32 mouse cellular contexts compared by ENCODE assay signal in the genomic region with DNA sequence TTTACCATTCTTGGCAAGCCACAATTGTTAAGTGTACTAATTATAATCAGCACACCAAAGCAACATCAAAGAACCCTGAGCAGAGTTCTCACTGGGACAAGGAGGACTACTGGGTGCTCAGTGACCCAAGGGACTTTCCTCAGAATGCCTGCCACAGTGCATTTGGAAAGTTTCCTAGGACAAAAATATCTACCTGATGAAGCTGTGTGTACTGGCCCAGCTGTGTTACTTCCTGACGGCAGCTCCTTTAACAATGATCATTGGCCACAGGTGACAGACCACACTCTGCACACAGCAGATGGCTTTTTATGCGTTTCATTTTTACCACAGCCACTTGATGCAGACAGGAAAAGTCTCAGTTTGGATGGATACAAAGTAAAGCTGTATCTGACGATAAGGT. TPM values are rescaled to one million over a fixed set of nuclear protein-coding genes. Genes with fewer than 3 reads are reported as not detected.
A peak's percentile ranks its signal among the peaks of the same experiment; 100 is the strongest.
DNase-seq lines count a peak whose midpoint lies in the region; ATAC-seq and TF ChIP-seq lines count a peak whose summit lies in the region.
"Had no signal": no experiment of that assay in that cellular context is flagged by ENCODE, and none has a peak within 500 bp of the region (broad histone marks: within the 10 kb centered on the region; RNA-seq: fewer than 3 reads in every experiment).

No protein-coding gene starts in this region.

- DNase-seq in heart, adult 9 months (ENCODE audit: low spot score in 2 of 2): no peak
- DNase-seq in kidney, adult 18-20 months: no peak
- DNase-seq in limb, embryonic 14.5 days (ENCODE audit: low spot score): no peak
- no peak for DNase-seq in limb, embryonic 10.5 days (ENCODE audit: low spot score)
- DNase-seq in CH12.LX (ENCODE audit: extremely low read depth): peak; percentile 49
- DNase-seq: adrenal gland, postnatal 10 days; adrenal gland, postnatal 36 days; cerebellum, adult 18-20 months; cerebellum, adult 9-10 months; cerebellum, postnatal 14 days; gastrocnemius, postnatal 25 days; heart, postnatal 4 days had no signal

- 0 out of 2 replicates have a peak, but pooled peaks cover 6% of the 10 kb centered on the region for H3K4me1 ChIP-seq in heart, embryonic 16.5 days (ENCODE audit: control insufficient read depth, insufficient read depth, low read length)
- H3K4me1 ChIP-seq in kidney, embryonic 15.5 days: no peaks in the 10 kb centered on the region
- no peaks in the 10 kb centered on the region for H3K4me1 ChIP-seq in limb, embryonic 14.5 days (ENCODE audit: control insufficient read depth, insufficient read depth, low read length)
- H3K4me1 ChIP-seq in limb, embryonic 10.5 days: no peaks in the 10 kb centered on the region
- H3K4me1 ChIP-seq in CH12.LX (ENCODE audit: control insufficient read depth in 1 of 2, insufficient read depth in 2 of 2): peaks cover 8 to 31% of the 10 kb centered on the region in 2 experiments; a peak in 3 of 4 replicates
- H3K4me1 ChIP-seq: embryonic facial prominence, embryonic 12.5 days; forebrain, embryonic 12.5 days; forebrain, embryonic 15.5 days; heart, embryonic 10.5 days had no signal

- no peak overlapping the region for H3K4me3 ChIP-seq in heart, embryonic 16.5 days (ENCODE audit: low read length)
- H3K4me3 ChIP-seq in kidney, embryonic 15.5 days (replicated peaks): no peak overlapping the region
- H3K4me3 ChIP-seq in limb, embryonic 14.5 days (replicated peaks; ENCODE audit: low read length): no peak overlapping the region
- no peak overlapping the region for H3K4me3 ChIP-seq in limb, embryonic 10.5 days
- H3K4me3 ChIP-seq in CH12.LX (replicated peaks in 1 of 3; ENCODE audit: low read depth in 2 of 3, low read length in 2 of 3, poor library complexity in 1 of 3): no peak overlapping the region
- H3K4me3 ChIP-seq: embryonic facial prominence, embryonic 12.5 days; erythroblast, embryonic 14.5 days; forebrain, embryonic 12.5 days; forebrain, embryonic 15.5 days; heart, embryonic 10.5 days; heart, embryonic 13.5 days had no signal

- H3K79me2 ChIP-seq in CH12.LX (replicated peaks; ENCODE audit: control insufficient read depth, extremely low read depth, insufficient read depth, poor library complexity, severe bottlenecking): no peaks in the 10 kb centered on the region

- H3K4me2 ChIP-seq in heart, embryonic 16.5 days (ENCODE audit: low read depth, low read length): peak overlapping the region; percentile 42
- no peak overlapping the region for H3K4me2 ChIP-seq in kidney, embryonic 15.5 days
- H3K4me2 ChIP-seq in limb, embryonic 14.5 days (replicated peaks; ENCODE audit: low read depth, low read length, severe bottlenecking): no peak overlapping the region
- H3K4me2 ChIP-seq in CH12.LX (ENCODE audit: insufficient read depth, low read depth, poor library complexity, severe bottlenecking): peak overlapping the region; percentile 63
- H3K4me2 ChIP-seq: embryonic facial prominence, embryonic 12.5 days; forebrain, embryonic 12.5 days; forebrain, embryonic 15.5 days; hindbrain, embryonic 14.5 days had no signal

- ATAC-seq in heart, embryonic 16.5 days (replicated peaks; ENCODE audit: extremely low read depth, insufficient read depth, low FRiP score): 0 out of 2 replicates have a peak, but pooled peaks have one; percentile 6
- 0 out of 2 replicates have a peak, but pooled peaks have one; percentile 12 for ATAC-seq in kidney, embryonic 15.5 days (replicated peaks; ENCODE audit: low FRiP score)
- ATAC-seq in limb, embryonic 14.5 days (ENCODE audit: low FRiP score, low read depth): no peak
- ATAC-seq: activated CD4-positive, CD25-positive, alpha-beta regulatory T cell, adult 4 months; CD4-positive, CD25-positive, alpha-beta regulatory T cell, adult 4 months; forebrain, embryonic 15.5 days; hindbrain, postnatal 0 days; inflammation-experienced regulatory T-cells, adult 6 months had no signal

- no peaks in the 10 kb centered on the region for H3K9me3 ChIP-seq in heart, embryonic 16.5 days (replicated peaks; ENCODE audit: control insufficient read depth, low read length)
- no peaks in the 10 kb centered on the region for H3K9me3 ChIP-seq in kidney, embryonic 15.5 days (replicated peaks)
- no peaks in the 10 kb centered on the region for H3K9me3 ChIP-seq in limb, embryonic 14.5 days (ENCODE audit: control insufficient read depth, low read length)
- H3K9me3 ChIP-seq in limb, embryonic 10.5 days (replicated peaks): no peaks in the 10 kb centered on the region
- H3K9me3 ChIP-seq in CH12.LX (replicated peaks; ENCODE audit: low read length): no peaks in the 10 kb centered on the region
- H3K9me3 ChIP-seq: embryonic facial prominence, embryonic 12.5 days; forebrain, embryonic 12.5 days; forebrain, embryonic 15.5 days; heart, embryonic 10.5 days; heart, embryonic 13.5 days had no signal

- dilution Hi-C loops in CH12.LX (cut with MboI; ENCODE audit: extremely low pct_ligation_motif_present, extremely low pct_unique_long_range_greater_than_20kb, low sequenced_read_pairs): no loop called here

- no peak for TF ChIP-seq RAD21 in CH12.LX (IDR thresholded peaks at IDR 0.05; ENCODE audit: low read depth, low read length)

- H3K27ac ChIP-seq in heart, embryonic 16.5 days (ENCODE audit: low read length): no peak overlapping the region; the same call in 1 of the 2 replicates
- no peak overlapping the region for H3K27ac ChIP-seq in kidney, embryonic 15.5 days
- H3K27ac ChIP-seq in limb, embryonic 14.5 days (replicated peaks; ENCODE audit: low read depth, low read length): 0 out of 2 replicates have a peak overlapping the region, but pooled peaks have one; percentile 20
- H3K27ac ChIP-seq in limb, embryonic 10.5 days: no peak overlapping the region
- H3K27ac ChIP-seq in CH12.LX (ENCODE audit: insufficient read depth, low read depth): no peak overlapping the region; the same call in 1 of the 2 replicates
- H3K27ac ChIP-seq: embryonic facial prominence, embryonic 12.5 days; forebrain, embryonic 12.5 days; forebrain, embryonic 15.5 days; heart, embryonic 10.5 days; hindbrain, embryonic 14.5 days; hindbrain, postnatal 0 days had no signal

- TF ChIP-seq EP300 in CH12.LX (IDR thresholded peaks at IDR 0.05; ENCODE audit: low read length): peak; percentile 57; the same call in 1 of the 2 replicates

- H3K27me3 ChIP-seq in heart, embryonic 16.5 days (ENCODE audit: control insufficient read depth, insufficient read depth, low read length): no peaks in the 10 kb centered on the region
- no peaks in the 10 kb centered on the region for H3K27me3 ChIP-seq in kidney, embryonic 15.5 days
- no peaks in the 10 kb centered on the region for H3K27me3 ChIP-seq in limb, embryonic 14.5 days (ENCODE audit: control insufficient read depth, insufficient read depth, low read length)
- no peaks in the 10 kb centered on the region for H3K27me3 ChIP-seq in limb, embryonic 10.5 days (ENCODE audit: low read depth, poor library complexity, severe bottlenecking)
- no peaks in the 10 kb centered on the region for H3K27me3 ChIP-seq in CH12.LX (replicated peaks)
- H3K27me3 ChIP-seq: embryonic facial prominence, embryonic 12.5 days; forebrain, embryonic 12.5 days; forebrain, embryonic 15.5 days; heart, embryonic 13.5 days had no signal

- no peak overlapping the region for H3K9ac ChIP-seq in heart, embryonic 16.5 days (ENCODE audit: low read length)
- H3K9ac ChIP-seq in kidney, embryonic 15.5 days: no peak overlapping the region
- H3K9ac ChIP-seq in limb, embryonic 14.5 days (ENCODE audit: low read depth, low read length, severe bottlenecking): no peak overlapping the region
- no peak overlapping the region for H3K9ac ChIP-seq in CH12.LX (ENCODE audit: insufficient read depth, low read depth)
- H3K9ac ChIP-seq: embryonic facial prominence, embryonic 12.5 days; forebrain, embryonic 12.5 days; forebrain, embryonic 15.5 days; heart, embryonic 13.5 days; hindbrain, embryonic 14.5 days had no signal

- no peak for TF ChIP-seq POLR2A in limb, embryonic 14.5 days (IDR thresholded peaks at IDR 0.05; ENCODE audit: borderline replicate concordance, extremely low read depth, insufficient read depth, insufficient read length)
- TF ChIP-seq POLR2A in CH12.LX (IDR thresholded peaks at IDR 0.05; ENCODE audit: low read depth, low read length): no peak

- H3K36me3 ChIP-seq in heart, embryonic 16.5 days (ENCODE audit: control insufficient read depth, insufficient read depth): no peaks in the 10 kb centered on the region
- peaks cover 56% of the 10 kb centered on the region for H3K36me3 ChIP-seq in kidney, embryonic 15.5 days
- peaks cover 48% of the 10 kb centered on the region for H3K36me3 ChIP-seq in limb, embryonic 14.5 days (ENCODE audit: control insufficient read depth, insufficient read depth, low read length)
- peaks cover 64% of the 10 kb centered on the region for H3K36me3 ChIP-seq in limb, embryonic 10.5 days
- H3K36me3 ChIP-seq in CH12.LX (replicated peaks in 1 of 2; ENCODE audit: control insufficient read depth in 1 of 2, insufficient read depth in 1 of 2, low read length in 1 of 2): peaks cover 0 to 27% of the 10 kb centered on the region in 2 experiments

- in situ Hi-C loops in CH12.LX (cut with MboI; ENCODE audit: low pct_ligation_motif_present, low pct_unique_long_range_greater_than_20kb, low sequenced_read_pairs): no loop called here

- no peak for TF ChIP-seq CTCF in CH12.LX (conservative IDR thresholded peaks at IDR 0.05 in 1 of 2, IDR thresholded peaks at IDR 0.05 in 1 of 2; ENCODE audit: low read depth in 2 of 2, low read length in 2 of 2)

- WGBS in heart, embryonic 16.5 days: 79% methylated on average over 3 of the region's 3 CpGs
- whole genome bisulfite sequencing in kidney, embryonic 15.5 days: 78% methylated on average over 3 of the region's 3 CpGs
- WGBS in limb, embryonic 14.5 days: 79% methylated on average over 3 of the region's 3 CpGs
- 92% methylated on average over 3 of the region's 3 CpGs for WGBS in limb, embryonic 10.5 days

TF ChIP-seq in CH12.LX, 34 proteins besides CTCF, POLR2A, EP300 and RAD21:
- TF ChIP-seq KAT2A (IDR thresholded peaks at IDR 0.05; ENCODE audit: insufficient replicate concordance, low read length): no peak
- TF ChIP-seq MEF2A (IDR thresholded peaks at IDR 0.05; ENCODE audit: borderline replicate concordance, low read depth, low read length): peak; percentile 87
- TF ChIP-seq ETS1 (conservative IDR thresholded peaks at IDR 0.05; ENCODE audit: low read depth, low read length): peak; percentile 71
- no peak for TF ChIP-seq USF2 (conservative IDR thresholded peaks at IDR 0.05; ENCODE audit: low read depth, low read length)
- TF ChIP-seq SMC3 (IDR thresholded peaks at IDR 0.05; ENCODE audit: low read depth, low read length): no peak
- peak; percentile 66 for TF ChIP-seq TCF12 (IDR thresholded peaks at IDR 0.05; ENCODE audit: low read depth, low read length)
TF ChIP-seq in CH12.LX: peak in this region for 3.

RNA-seq across cellular contexts. Expression of a gene that starts 20.7 kb away (rescaled TPM):
- not detected in 2 replicates for polyA plus RNA-seq in heart, embryonic 16.5 days (2015; fragmentation: Nextera tagmentation; extraction: Ambion mirVana)
- not detected in 2 replicates for polyA plus RNA-seq in kidney, embryonic 15.5 days (2015; fragmentation: Nextera tagmentation; extraction: Ambion mirVana)
- polyA plus RNA-seq in limb, embryonic 14.5 days (2012; rRNA removed): not detected in 2 replicates
- not detected in 2 replicates for polyA plus RNA-seq in limb, embryonic 14.5 days (2014; fragmentation: Nextera tagmentation; extraction: Ambion mirVana)
- 0.13 TPM in 1 of 2 replicates, not detected in the other for polyA plus RNA-seq in limb, embryonic 10.5 days (2016; fragmentation: Nextera tagmentation; extraction: Ambion mirVana)
- total RNA-seq in CH12.LX (2012; rRNA removed): not detected in 2 replicates
- total RNA-seq in CH12.LX (2014; rRNA removed): 0.15 TPM in 1 of 2 replicates, not detected in the other
- polyA plus RNA-seq in CH12.LX (2012; ENCODE audit: insufficient read length, low read depth): 0.16 and 0.31 TPM in 2 replicates
- total RNA-seq: adrenal gland, adult 18-20 months; adrenal gland, postnatal 10 days; adrenal gland, postnatal 36 days; ES-E14; gastrocnemius, adult 8-10 months; gastrocnemius, postnatal 25 days; heart, adult 18-20 months; heart, postnatal 10 days; heart, postnatal 4 days; hindbrain, postnatal 0 days had no signal
- polyA plus RNA-seq: activated CD4-positive, CD25-positive, alpha-beta regulatory T cell, adult 4 months; C2C12; CD4-positive, CD25-positive, alpha-beta regulatory T cell, adult 4 months; embryonic facial prominence, embryonic 12.5 days; erythroblast, embryonic 14.5 days; forebrain, embryonic 12.5 days; forebrain, embryonic 15.5 days; heart, embryonic 10.5 days; heart, embryonic 13.5 days; hindbrain, embryonic 11.5 days; hindbrain, embryonic 14.5 days; hindbrain, postnatal 0 days; inflammation-experienced regulatory T-cells, adult 6 months had no signal

Comparison
In these comparisons a context has a peak if more than half of its experiments do, and no peak if none do; other contexts are left out.
1. H3K4me2 ChIP-seq: peak in heart, embryonic 16.5 days (single experiment) and CH12.LX (single experiment); none in kidney, embryonic 15.5 days (single experiment) and limb, embryonic 14.5 days (single experiment).